Mouse (Mus musculus) thymus, adult 2 months (tissue): Measurements from ENCODE around the gene Aadac. TPM values are rescaled to one million over a fixed set of nuclear protein-coding genes. Genes with fewer than 3 reads are reported as not detected.

Experiments used
- DNase-seq: peaks from one replicate; pipeline ENCODE4 v3.0.0; 2021
- H3K27ac ChIP-seq: fragments of 200-500 bp; 2 replicates; pipeline ENCODE4 v1.5.1; 2012; ENCODE audit warnings: low read length, control low read depth; ENCODE audit not compliant: control insufficient read depth, insufficient read depth
- H3K27me3 ChIP-seq: fragments of 200-500 bp; 2 replicates; pipeline ENCODE4 v1.6.1; 2012; ENCODE audit warnings: mild to moderate bottlenecking, low read length, moderate library complexity, mixed read lengths; ENCODE audit not compliant: control insufficient read depth, insufficient read depth
- H3K36me3 ChIP-seq: fragments of 200-500 bp; 2 replicates; pipeline ENCODE4 v1.6.1; 2012; ENCODE audit warnings: mild to moderate bottlenecking, low read length, moderate library complexity; ENCODE audit not compliant: control insufficient read depth, insufficient read depth
- H3K4me1 ChIP-seq: fragments of 200-500 bp; replicated peaks from 2 replicates; pipeline ENCODE4 v1.6.1; 2012; ENCODE audit warnings: low read length; ENCODE audit not compliant: control insufficient read depth, insufficient read depth
- H3K4me3 ChIP-seq: fragments of 200-500 bp; 2 replicates; pipeline ENCODE4 v1.5.1; 2012; ENCODE audit warnings: mild to moderate bottlenecking, low read length, control low read depth, moderate library complexity; ENCODE audit not compliant: control insufficient read depth, insufficient read depth
- CTCF ChIP-seq: fragments of 200-500 bp; IDR thresholded peaks from 2 replicates; pipeline ENCODE4 v1.5.1; 2012; ENCODE audit warnings: mild to moderate bottlenecking, control low read depth, low read length, moderate library complexity, borderline replicate concordance; ENCODE audit not compliant: control insufficient read depth, poor library complexity, insufficient read depth; ENCODE audit errors: extremely low read depth
- POLR2A ChIP-seq: fragments of 200-500 bp; IDR thresholded peaks from 2 replicates; pipeline ENCODE4 v1.6.1; 2012; ENCODE audit warnings: mild to moderate bottlenecking, low read length, control low read depth, moderate library complexity; ENCODE audit not compliant: control insufficient read depth, poor library complexity, insufficient read depth; ENCODE audit errors: extremely low read depth
- WGBS: fragments of 180-500 bp; shearing (Covaris S2); methylation state at CpG from one replicate; pipeline ENCODE4 v1.1.7; 2018; 5-methylcytosine and 5-hydroxymethylcytosine counted together
- polyA plus RNA-seq: library from polyadenylated mRNA; depleted of rRNA; stranded (reverse); fragments of >200 nt; gene quantifications from 2 replicates; pipeline ENCODE4 v1.2.3, GENCODE M21; 2012; rRNA removed

Aadac gene
- 0.89 and 1.1 TPM in 2 replicates for polyA plus RNA-seq

- no peak for TF ChIP-seq POLR2A
- TF ChIP-seq CTCF = no peak
- Histone ChIP-seq H3K27me3 (no peaks in the 10 kb centered on the region), H3K4me1 (no peaks in the 10 kb centered on the region), H3K27ac (no peak within 1 kb of the TSS), H3K4me3 (no peak within 1 kb of the TSS), H3K36me3 (no peaks in the 10 kb centered on the region)
- no peak for DNase-seq
- 94% methylated on average over 1 of the region's 1 CpGs for WGBS
Measured at GRCm38 (mm10) chr3:60025417-60025816, at the start of gene Aadac. Gene Aadac (plus strand): TSS chr3:60025717.

GRCm38 (mm10) chr3:60003622-60004021 lies 21.9 kb upstream of the Aadac start:
- H3K4me3 ChIP-seq = no peak overlapping the region
- DNase-seq = no peak
- TF ChIP-seq CTCF (no peak), POLR2A (no peak)

GRCm38 (mm10) chr3:60006443-60006842 lies 19.1 kb upstream of the Aadac start, which contains the start of gene Aadacl2:
Gene Aadacl2 (plus strand): TSS chr3:60006743.
- no peaks in the 10 kb centered on the region for H3K27me3 ChIP-seq
- H3K4me1 ChIP-seq = no peaks in the 10 kb centered on the region
- H3K36me3 ChIP-seq = no peaks in the 10 kb centered on the region
- H3K27ac ChIP-seq = no peak within 1 kb of the TSS
- no peak for DNase-seq
- WGBS = 97% methylated on average over 1 of the region's 1 CpGs
- no peak within 1 kb of the TSS for H3K4me3 ChIP-seq
- TF ChIP-seq POLR2A = no peak
- TF ChIP-seq CTCF = no peak

More at GRCm38 (mm10) chr3:60003622-60004021, 21.9 kb upstream of the Aadac start:
- Histone ChIP-seq H3K4me1 (no peaks in the 10 kb centered on the region), H3K27ac (no peak overlapping the region), H3K27me3 (no peaks in the 10 kb centered on the region), H3K36me3 (no peaks in the 10 kb centered on the region)

GRCm38 (mm10) chr3:60031511-60031910 lies 6.0 kb downstream of the Aadac start:
- no peaks in the 10 kb centered on the region for H3K36me3 ChIP-seq
- H3K4me3 ChIP-seq = no peak overlapping the region
- no peak for TF ChIP-seq CTCF
- no peak for TF ChIP-seq POLR2A
- no peaks in the 10 kb centered on the region for H3K27me3 ChIP-seq
- no peaks in the 10 kb centered on the region for H3K4me1 ChIP-seq
- DNase-seq = no peak
- no peak overlapping the region for H3K27ac ChIP-seq
- 95% methylated on average over 4 of the region's 4 CpGs for WGBS

GRCm38 (mm10) chr3:60046221-60046913 lies 20.9 kb downstream of the Aadac start:
- TF ChIP-seq POLR2A (no peak), CTCF (no peak)
- H3K4me1 ChIP-seq = no peaks in the 10 kb centered on the region
- WGBS = 93% methylated on average over 3 of the region's 3 CpGs
- no peak overlapping the region for H3K27ac ChIP-seq
- DNase-seq = no peak
- H3K36me3 ChIP-seq = no peaks in the 10 kb centered on the region
- H3K27me3 ChIP-seq = no peaks in the 10 kb centered on the region
- no peak overlapping the region for H3K4me3 ChIP-seq

- Histone ChIP-seq H3K4me3 (no peak overlapping the region), H3K27me3 (no peaks in the 10 kb centered on the region), H3K27ac (no peak overlapping the region), H3K4me1 (no peaks in the 10 kb centered on the region), H3K36me3 (no peaks in the 10 kb centered on the region)
- no peak for TF ChIP-seq CTCF
- TF ChIP-seq POLR2A = no peak
- WGBS = 69% methylated on average over 3 of the region's 3 CpGs
- no peak for DNase-seq
Measured at GRCm38 (mm10) chr3:60053231-60053927, 27.9 kb downstream of the Aadac start.

GRCm38 (mm10) chr3:60053931-60054330 lies 28.4 kb downstream of the Aadac start:
- Histone ChIP-seq H3K27me3 (no peaks in the 10 kb centered on the region), H3K27ac (no peak overlapping the region), H3K4me3 (no peak overlapping the region), H3K36me3 (no peaks in the 10 kb centered on the region), H3K4me1 (no peaks in the 10 kb centered on the region)
- no peak for DNase-seq
- TF ChIP-seq POLR2A (no peak), CTCF (no peak)
- 95% methylated on average over 2 of the region's 2 CpGs for WGBS
